Mouse (Mus musculus): ENCODE data around the gene Lhfp. TPM values are rescaled to one million over a fixed set of nuclear protein-coding genes. Genes with fewer than 3 reads are reported as not detected.

Gene Lhfp
- 1.1 TPM in 1 of 2 replicates, not detected in the other for total RNA-seq (2015; ENCODE audit: low replicate concordance)
- 1.4 TPM in 1 of 2 replicates, not detected in the other for total RNA-seq (2017; ENCODE audit: low replicate concordance)

DNA sequence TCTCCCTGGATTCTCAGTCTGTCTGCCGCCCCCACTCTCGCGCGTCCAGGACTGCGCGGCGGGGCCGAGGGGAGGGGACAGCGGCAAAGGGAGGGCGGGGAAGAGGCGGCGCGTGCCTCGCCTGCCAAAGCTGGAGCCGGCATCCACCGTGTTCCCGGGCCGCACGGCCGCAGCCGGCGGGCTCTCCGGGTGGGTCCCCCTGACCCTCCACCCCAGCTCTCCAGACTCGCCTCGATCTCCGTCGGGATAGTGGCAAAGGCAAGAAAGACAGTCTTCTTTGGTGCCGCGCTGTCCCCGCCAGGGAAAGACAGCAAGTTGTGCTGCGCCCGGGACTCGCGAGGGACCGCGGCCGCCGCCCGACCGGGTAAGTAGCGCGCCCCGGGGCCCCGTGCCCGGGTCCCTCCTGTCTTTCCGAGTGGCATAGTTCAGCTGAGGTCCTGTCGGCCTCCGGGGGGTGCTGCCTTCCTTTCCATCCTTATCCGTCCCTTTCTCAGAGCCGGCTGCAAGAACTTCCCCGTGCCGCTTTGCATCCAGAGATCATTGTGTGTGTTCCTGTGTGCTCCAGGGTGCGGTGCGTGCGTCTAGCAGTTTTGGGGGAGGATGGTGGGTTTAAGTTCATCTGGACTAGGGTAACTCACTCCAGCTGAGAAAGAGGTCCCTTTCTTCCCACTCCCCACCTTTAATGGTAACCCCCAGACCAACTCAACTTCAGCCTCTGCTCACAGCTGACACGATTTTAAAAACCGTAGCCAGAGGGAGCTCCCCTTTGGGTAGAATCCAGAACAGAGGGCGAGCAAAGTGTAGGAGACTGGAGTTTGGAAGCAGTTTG is at the start of gene Lhfp:
Lhfp (plus strand) TSS at position 118 of the 829 bp plus-strand sequence.
- ATAC-seq (replicated peaks; ENCODE audit: low FRiP score, poor library complexity, severe bottlenecking), result no peak

DNA sequence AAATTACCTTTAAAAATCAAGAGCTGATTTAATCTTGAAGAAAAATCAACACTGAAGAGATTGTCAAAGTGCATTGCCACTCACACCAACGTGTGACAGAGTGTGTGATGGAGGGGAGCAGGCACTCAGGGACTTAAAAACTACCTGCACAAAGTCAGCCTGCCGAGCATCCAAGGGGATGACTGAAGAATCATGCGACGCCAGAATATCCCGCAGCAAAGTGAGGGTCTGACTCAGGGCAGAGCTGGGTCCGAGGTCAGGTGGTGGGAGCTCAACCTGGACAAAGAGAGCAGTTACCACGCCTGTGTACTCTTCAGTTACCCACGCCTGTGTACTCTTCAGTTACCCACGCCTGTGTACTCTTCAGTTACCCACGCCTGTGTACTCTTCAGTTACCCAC is 48.0 kb upstream of the Lhfp start:
- ATAC-seq (replicated peaks; ENCODE audit: low FRiP score, poor library complexity, severe bottlenecking), result no peak

DNA sequence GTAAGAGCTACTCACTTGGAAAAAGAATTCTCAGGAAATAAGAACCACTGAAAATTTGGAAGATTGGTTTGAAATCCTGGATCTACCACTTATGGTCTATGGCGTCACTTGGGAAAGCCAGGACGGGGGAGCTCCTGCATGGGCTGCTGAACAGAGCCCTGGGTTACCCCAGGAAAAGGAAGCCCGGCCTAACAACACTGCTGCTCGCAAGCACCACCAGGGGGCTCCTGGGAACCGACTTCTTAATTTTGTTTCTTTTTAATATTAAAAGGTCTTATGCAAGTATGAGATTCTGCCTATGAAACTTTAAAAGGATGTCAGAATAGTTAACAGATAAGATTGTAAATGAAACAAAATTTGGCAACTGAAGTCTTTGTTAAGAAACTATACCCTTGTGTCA is 46.7 kb upstream of the Lhfp start:
- no peak for ATAC-seq (replicated peaks; ENCODE audit: low FRiP score, poor library complexity, severe bottlenecking)

DNA sequence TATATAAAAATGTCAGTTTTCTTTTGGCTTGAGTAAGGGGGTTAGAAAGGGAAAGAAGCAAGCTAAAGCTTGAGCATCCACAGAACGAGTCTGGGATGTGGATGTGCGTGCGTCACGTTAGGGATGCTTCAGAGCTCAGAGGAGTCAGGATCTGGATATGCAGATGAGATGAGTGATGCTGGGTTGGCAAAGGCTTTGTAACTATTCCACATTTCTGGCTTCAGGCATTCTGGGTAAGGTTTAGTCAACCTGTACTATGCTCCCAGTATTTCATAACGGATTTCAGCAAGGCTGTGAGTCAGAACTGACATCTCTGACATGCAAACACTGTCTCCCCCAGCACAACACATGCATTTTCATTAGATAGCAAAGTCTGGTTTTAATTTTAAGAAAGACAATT is 44.7 kb upstream of the Lhfp start:
- ATAC-seq (replicated peaks; ENCODE audit: low FRiP score, poor library complexity, severe bottlenecking), result no peak

DNA sequence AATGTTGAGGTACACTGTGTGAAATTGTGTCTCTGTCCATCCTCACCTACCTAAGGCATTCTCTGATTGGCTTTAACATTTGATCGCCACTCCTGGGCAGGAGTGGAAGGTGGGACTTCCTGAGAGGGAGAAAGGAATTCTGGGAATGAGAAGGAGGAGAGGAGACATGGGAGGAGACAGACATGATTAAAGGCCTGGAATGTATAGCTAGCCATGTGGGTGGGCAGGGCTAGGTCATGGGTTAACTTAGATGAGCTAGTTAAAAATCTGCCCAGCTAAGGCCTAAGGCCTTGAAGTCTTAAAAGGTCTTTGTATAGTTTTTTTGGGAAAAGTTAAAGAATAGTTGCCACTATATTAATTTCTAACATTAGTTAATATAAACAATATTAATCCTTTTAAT is 43.9 kb upstream of the Lhfp start:
- no peak for ATAC-seq (replicated peaks; ENCODE audit: low FRiP score, poor library complexity, severe bottlenecking)

DNA sequence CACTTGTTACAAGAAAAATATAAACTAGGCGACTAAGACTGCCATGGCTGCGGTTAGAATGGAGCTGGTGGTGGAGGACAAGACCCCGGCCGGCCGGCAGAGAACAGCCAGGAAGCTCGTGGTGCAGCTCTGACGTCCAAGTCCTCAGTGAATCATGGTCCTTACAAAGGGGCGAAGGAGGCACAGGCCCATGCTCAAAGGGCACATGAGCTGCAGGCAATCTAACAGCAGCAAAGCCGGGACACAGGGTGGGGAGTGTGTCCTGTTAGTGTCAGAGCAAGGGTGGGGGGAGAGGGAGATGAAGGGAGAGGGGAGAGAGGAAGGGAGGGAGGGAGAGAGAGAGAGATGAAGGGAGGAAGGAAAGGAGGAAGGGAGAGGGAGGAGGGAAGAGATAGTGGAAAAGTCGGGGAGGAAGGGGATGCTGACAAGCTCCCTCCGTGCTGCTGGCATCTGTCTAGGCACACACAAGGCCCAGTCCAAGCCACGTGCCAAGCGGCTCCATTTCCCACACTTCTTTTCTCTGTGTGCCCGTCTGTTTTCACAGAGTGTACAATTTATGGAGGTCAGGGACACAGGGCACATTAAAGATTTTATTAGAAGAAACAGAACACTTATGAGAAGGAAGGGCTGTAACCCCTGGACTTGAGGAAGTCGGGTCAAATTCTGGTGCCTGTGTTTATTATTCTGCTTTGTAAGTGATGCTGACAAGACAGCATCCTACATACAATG is 42.1 kb upstream of the Lhfp start:
- ATAC-seq (replicated peaks; ENCODE audit: low FRiP score, poor library complexity, severe bottlenecking), result no peak

DNA sequence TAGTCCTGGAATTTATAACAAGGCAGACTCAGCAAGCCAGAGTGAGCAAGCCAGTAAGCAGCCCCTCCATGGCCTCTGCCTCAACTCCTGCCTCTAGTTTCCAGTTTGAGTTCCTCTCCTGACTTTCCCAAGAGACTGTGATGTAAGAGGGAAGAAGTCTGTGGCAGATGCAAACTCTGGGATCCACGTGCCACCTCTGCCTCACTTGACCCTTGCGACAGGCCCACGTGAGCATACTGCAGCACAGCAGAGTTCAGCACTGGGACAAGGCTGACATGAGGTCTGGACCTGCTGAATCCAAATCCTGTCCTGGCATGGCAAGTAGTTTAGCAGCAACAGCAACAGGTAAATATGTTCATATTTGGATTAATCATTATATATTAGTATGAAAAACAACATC is 41.3 kb upstream of the Lhfp start:
- no peak for ATAC-seq (replicated peaks; ENCODE audit: low FRiP score, poor library complexity, severe bottlenecking)

DNA sequence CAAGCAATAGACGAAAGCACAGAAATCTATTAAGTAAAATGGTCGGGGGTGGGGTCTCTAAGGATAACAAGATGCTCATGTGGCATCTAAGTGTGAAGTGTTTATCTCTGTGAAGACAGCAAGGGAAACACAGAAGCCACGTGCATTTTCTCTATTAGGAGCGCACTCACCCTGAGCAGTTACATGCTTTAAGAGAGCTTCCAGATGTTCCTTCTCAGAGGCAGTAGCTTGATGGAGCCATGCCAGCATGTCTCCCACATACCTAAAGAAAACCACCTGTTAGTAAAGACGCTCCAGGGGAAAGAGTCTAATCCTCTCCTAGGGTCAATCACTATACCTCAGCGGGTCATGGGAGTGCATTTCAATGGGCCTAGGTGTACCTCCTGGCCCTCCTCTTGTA is 39.3 kb upstream of the Lhfp start:
- no peak for ATAC-seq (replicated peaks; ENCODE audit: low FRiP score, poor library complexity, severe bottlenecking)

DNA sequence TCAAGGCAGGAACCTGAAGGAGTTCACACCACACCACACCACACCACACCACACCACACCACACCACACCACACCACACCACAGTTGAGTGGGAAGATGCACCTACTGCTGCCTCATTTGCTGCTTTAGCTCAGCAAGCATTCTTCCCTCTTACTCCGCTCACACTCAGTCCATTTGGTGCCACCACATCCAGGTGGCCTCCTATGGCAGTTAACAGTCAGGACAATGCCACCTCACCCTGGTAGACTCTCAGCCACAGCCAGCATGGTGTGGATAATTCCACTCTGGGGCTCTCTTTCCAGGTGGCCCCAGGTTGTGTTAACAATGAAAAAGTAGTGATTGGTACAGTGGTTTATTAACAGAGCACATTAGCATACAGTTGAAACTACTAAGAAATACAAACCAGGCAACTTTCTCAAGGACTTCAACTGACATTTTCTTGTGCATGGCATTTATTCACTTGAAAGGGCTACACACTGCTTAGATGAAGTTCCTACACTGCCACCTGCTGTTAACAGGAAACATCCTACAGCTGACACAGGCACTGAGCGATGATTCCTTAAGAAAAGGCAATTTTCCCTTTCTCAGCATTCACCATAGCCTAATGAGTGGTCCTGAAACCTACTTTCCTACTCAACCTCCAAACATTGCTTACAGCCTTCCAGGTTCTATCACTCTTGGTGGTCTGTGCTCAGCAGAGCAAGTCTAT is 36.8 kb upstream of the Lhfp start:
- no peak for ATAC-seq (replicated peaks; ENCODE audit: low FRiP score, poor library complexity, severe bottlenecking)

DNA sequence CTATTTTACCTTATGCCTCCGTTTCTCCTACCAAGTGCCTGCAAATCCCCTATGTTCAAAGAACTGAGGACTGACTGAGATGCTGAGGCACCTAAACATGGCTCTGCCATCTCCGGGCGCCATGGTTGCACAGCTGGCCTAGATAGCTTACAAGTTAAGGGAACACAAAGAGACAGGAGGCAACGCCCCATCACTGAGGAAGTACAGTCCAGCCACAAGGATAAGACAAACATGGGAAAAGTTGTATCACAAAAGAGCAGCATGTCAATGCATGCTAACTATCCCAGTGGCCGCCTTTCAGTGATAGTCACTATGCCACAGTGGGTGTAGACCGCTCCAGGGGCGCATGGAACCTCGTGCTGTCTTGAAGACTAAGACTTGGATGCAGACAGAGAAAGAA is 33.9 kb upstream of the Lhfp start:
- no peak for ATAC-seq (replicated peaks; ENCODE audit: low FRiP score, poor library complexity, severe bottlenecking)

DNA sequence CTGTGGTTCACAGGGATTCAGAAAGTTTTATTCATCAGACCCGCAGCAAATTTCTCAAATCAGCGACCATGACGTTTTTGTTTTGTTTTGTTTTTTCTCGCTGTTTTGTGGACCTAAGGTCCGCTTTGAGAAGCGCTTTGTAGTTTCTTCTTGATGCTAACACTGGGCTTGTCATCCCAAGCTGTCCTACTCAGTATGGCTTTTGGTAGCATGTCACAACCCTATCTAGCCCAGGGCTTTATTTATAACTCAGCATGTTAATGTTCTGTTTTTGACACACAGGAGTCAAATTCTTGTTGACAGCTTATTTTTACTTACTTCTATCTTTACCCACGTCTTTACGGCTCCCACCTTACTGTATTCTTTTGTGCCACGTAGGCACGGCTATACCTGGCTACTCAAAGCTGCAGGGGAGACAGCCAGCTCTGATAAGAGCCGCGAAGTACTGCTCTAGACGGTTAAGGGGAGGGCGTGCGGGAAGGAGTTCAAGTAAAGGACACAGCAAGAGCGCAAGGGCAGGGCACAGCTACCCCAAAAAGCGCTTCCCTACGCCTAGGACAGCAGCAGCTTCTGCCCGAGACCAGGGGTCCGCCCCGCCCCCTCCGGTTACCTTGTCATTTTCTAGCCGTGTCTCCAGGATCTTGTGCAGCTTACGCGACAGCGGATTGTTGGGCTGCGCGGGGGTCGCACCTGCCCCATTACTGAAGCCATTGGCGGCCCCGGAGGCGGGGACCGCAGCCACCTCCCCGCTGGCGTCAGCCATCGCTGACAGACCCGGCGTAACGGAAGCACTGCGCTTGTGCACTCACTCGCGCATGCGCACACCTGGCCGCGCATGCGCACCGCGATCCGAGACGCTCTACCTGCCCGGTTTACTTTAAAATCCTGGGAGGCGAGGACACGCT is 24.6 kb upstream of the Lhfp start, which contains the start of gene Cog6:
Cog6 (minus strand) TSS at position 802 of the 905 bp plus-strand sequence.
- ATAC-seq (replicated peaks; ENCODE audit: low FRiP score, poor library complexity, severe bottlenecking), result peak; percentile 97

DNA sequence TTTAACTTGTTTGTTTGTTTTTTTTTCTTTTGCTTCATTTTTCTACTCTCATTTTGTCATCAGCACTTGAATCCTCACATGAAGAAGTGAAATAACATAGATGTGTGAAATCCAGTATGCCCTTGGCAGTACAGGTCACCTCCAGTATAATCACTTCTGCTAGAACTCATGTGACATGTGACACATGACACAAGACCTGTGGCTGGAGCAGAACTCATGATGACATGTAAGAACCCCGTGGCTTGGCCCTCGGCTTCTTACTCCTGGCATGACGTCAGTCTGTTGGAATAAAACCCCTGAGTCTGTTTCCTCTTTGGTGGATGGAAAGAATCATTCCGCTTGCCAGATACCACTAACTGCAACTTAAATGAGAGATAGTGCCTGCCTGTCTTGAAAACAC is 14.0 kb upstream of the Lhfp start:
- ATAC-seq (replicated peaks; ENCODE audit: low FRiP score, poor library complexity, severe bottlenecking), result no peak

DNA sequence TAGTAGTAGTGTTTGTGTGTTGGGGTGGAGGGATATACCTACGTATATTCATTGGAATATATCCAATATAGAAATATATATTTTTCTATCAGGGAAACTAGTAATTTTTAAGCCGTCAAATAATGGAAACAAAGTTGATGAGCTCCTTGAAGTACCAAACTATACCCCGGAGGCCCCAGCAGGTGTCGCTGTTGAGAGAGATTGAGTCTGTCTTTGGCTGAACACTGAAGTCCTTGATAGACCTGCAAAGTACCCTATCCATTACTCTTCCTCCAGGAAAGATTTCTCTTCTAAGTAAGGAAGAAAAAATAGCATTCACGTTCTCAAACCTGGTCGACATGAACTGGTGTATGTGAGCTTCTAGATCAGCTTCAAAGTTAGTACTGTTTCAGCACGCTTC is 12.3 kb upstream of the Lhfp start:
- ATAC-seq (replicated peaks; ENCODE audit: low FRiP score, poor library complexity, severe bottlenecking), result no peak

DNA sequence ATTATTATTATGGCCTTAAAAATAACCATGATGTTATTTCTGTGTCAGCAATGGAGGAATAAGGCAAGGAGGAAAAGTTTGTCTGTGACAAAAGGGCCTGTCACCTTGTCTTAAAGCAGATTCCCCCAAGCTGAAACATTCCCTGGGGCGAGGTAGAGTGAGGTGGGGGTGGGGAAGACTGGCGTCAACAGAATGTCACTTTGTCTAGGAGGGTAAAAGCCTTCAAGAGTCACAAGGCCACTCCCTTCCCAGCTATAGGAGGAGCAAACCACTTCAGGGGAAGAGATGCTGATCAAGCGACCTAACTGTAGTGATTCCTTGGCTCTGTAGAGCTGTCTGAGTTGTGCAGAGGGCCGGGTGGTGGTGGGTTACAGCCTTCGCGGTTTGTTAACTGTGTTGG is 9.7 kb upstream of the Lhfp start:
- ATAC-seq (replicated peaks; ENCODE audit: low FRiP score, poor library complexity, severe bottlenecking), result no peak

DNA sequence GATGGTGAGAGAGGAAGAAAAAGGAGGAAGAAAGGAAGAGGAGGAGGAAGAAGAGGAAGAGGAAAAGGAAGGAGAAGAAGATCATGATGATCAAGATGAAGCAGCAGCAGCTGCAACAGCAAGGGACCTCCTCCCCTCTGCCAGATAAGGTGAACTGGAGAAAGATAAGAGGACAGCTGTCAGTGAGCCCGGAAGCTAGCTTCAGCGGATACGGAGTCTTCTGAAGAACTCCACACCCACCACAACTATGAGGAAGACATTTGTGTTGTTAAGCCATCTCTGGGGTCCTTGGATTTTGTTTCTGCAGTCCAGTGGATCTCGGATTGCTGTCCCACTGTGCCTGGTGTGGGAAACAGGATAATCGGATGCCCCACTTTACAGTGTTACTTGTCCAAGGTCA is 8.9 kb upstream of the Lhfp start:
- no peak for ATAC-seq (replicated peaks; ENCODE audit: low FRiP score, poor library complexity, severe bottlenecking)

DNA sequence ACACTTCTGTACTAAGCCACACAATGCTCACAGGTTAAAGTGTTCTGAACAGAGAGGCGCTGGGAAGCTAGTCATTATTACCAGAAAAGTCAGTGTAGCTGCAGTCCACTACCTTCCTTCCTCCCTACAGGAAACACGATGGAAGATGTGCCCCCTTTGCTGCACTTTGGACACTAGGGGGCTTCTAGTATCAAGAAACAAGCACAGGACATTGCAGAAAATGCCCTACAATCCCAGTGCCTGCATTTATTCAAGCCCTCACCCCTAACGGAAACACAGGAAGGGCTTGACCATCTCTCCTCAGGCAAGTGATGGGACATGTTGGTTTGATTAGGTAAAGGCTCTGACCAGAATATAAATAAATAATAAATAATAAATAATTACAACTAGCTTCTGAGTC is 7.9 kb upstream of the Lhfp start:
- ATAC-seq (replicated peaks; ENCODE audit: low FRiP score, poor library complexity, severe bottlenecking), result no peak

DNA sequence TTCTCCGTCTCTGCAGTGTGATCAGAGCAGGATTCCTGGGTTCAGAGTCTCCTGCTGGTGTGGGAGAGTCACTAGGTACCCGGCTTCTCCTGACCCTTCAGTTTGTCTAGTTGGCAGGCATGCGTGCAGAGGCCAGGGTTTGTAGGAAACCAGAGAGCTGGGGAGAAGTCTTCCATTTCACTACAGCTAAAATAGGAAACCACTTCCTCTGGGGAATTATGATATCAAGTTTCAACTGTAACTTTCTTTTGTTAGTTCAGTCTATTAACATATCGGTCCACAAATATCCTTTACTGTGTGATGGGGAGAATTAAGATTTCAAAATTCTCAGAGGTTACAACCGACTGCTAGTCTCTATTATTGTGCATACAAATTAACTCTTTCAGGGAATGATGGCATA is 5.3 kb upstream of the Lhfp start:
- no peak for ATAC-seq (replicated peaks; ENCODE audit: low FRiP score, poor library complexity, severe bottlenecking)

DNA sequence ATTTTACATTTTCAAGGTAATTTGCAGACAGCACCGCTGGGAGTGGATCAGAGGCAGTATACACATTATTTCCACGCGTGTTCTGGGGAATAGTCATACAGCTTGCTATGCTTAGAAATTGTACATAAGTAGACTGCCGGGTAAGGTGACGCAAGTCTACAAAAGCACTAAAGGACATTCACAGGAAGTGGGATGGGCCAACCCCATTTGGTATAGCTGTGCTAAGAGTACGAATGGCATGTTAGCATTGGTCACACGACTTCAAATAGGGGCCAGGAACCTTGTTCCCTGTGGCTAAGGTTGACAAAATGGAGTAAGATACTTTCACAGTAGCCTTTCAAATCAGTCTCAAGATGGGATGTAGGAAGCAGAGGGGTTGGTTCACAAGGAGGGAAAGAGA is 4.4 kb upstream of the Lhfp start:
- ATAC-seq (replicated peaks; ENCODE audit: low FRiP score, poor library complexity, severe bottlenecking), result no peak

DNA sequence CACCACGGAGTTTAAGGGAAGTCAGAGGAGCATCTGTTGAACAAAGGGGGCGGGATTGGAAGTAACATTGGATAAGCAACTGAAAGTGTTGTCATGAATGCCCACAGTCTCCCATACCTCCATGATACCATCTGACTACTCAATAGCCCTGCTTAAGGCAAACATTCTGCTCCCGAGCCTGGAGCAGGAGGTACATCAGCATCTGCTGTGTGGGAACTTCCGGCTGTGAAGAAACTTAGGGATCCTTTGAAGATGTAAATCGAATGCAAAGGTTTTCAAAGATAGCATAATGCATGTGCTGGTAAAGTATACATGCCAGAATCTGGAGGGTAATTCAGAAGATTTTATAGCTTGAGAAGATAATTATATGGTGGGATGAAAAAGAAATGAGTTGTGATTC is 2.4 kb upstream of the Lhfp start:
- no peak for ATAC-seq (replicated peaks; ENCODE audit: low FRiP score, poor library complexity, severe bottlenecking)

DNA sequence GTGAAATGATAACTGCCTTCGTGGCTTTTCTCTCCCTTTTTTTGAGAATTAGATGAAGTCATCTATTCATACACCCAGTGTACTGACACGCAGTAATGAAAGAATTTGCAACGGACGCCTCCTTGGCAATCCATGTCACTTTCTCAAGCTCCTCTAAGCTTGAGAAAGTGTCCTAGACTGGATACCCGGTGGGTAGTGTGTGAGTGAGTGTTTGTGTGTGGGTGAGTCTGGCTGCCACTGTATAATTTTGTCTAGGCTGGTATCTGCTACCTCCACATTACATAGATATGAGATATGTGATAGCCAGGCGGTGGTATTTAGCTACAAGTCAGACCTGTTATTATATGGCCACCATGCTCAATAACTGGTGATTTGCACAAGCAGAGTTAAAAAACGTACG is 1.6 kb upstream of the Lhfp start:
- ATAC-seq (replicated peaks; ENCODE audit: low FRiP score, poor library complexity, severe bottlenecking), result no peak

Measured in erythroid progenitor cell, adult 5-6 weeks (primary cell).